Mouse (Mus musculus) embryonic facial prominence, embryonic 11.5 days (tissue): Measurements from ENCODE around the gene Traf4. TPM values are rescaled to one million over a fixed set of nuclear protein-coding genes. Genes with fewer than 3 reads are reported as not detected.

ENCODE experiments used
- microRNA-seq: library from miRNA; unstranded; fragments of <30 nt; microRNA quantifications from one replicate; pipeline ENCODE4, GENCODE M21; 2016; ENCODE audit warnings: borderline number of aligned reads
- polyA plus RNA-seq: library from polyadenylated mRNA; unstranded; fragments of >200 nt; fragmentation: Nextera tagmentation; extraction: Ambion mirVana; gene quantifications from 2 replicates; pipeline ENCODE4 v1.2.1, GENCODE M21; 2014

Traf4 gene
- polyA plus RNA-seq, 1 experiment from 2014 or later, result 84.9 TPM

Small RNAs within 50 kb of the gene (microRNA-seq; reads per million reads assigned to microRNA genes)
- gene Mir7653, result not detected

Other genes with a start within 250 kb of the Traf4 start
- gene Sez6, start 234.8 kb downstream of the Traf4 start, polyA plus RNA-seq, result 1.5 and 2.1 TPM in 2 replicates
- gene Phf12, start 182.8 kb downstream of the Traf4 start, polyA plus RNA-seq, result 14.5 and 16.6 TPM in 2 replicates
- 17.3 and 19.5 TPM in 2 replicates for gene Dhrs13, start 133.3 kb downstream of the Traf4 start, polyA plus RNA-seq
- 40.4 and 45.7 TPM in 2 replicates for gene Flot2, start 127.7 kb downstream of the Traf4 start, polyA plus RNA-seq
- gene Eral1, start 85.2 kb downstream of the Traf4 start, polyA plus RNA-seq, result 37.5 and 44.6 TPM in 2 replicates
- 19.0 and 22.8 TPM in 2 replicates for gene Fam222b, start 70.9 kb downstream of the Traf4 start, polyA plus RNA-seq
- gene Nek8, start 11.1 kb upstream of the Traf4 start, polyA plus RNA-seq, result 8.6 and 8.9 TPM in 2 replicates
- 8.9 and 10.9 TPM in 2 replicates for gene Tlcd1, start 11.1 kb upstream of the Traf4 start, polyA plus RNA-seq
- 1,340 and 1,370 TPM in 2 replicates for gene Rpl23a, start 18.0 kb upstream of the Traf4 start, polyA plus RNA-seq
- 139 and 140 TPM in 2 replicates for gene Rab34, start 22.8 kb upstream of the Traf4 start, polyA plus RNA-seq
- 1.2 and 1.7 TPM in 2 replicates for gene Proca1, start 27.8 kb upstream of the Traf4 start, polyA plus RNA-seq
- 47.3 and 55.6 TPM in 2 replicates for gene Sdf2, start 80.2 kb upstream of the Traf4 start, polyA plus RNA-seq
- gene Supt6, start 80.4 kb upstream of the Traf4 start, polyA plus RNA-seq, result 24.9 and 27.4 TPM in 2 replicates
- 59.7 and 66.9 TPM in 2 replicates for gene 2610507B11Rik, start 96.2 kb upstream of the Traf4 start, polyA plus RNA-seq
- 0.11 TPM in 1 of 2 replicates, not detected in the other for gene BC030499, start 125.3 kb upstream of the Traf4 start, polyA plus RNA-seq
- gene Spag5, start 135.9 kb upstream of the Traf4 start, polyA plus RNA-seq, result 54.8 and 62.0 TPM in 2 replicates
- gene Aldoc, start 157.4 kb upstream of the Traf4 start, polyA plus RNA-seq, result 2.7 and 4.6 TPM in 2 replicates
- 55.4 and 64.0 TPM in 2 replicates for gene Pigs, start 162.8 kb upstream of the Traf4 start, polyA plus RNA-seq
- gene Unc119, start 177.9 kb upstream of the Traf4 start, polyA plus RNA-seq, result 77.0 and 84.7 TPM in 2 replicates
- 0.14 and 0.50 TPM in 2 replicates for gene Foxn1, start 221.0 kb upstream of the Traf4 start, polyA plus RNA-seq